Mouse (Mus musculus) stomach, embryonic 15.5 days (tissue): ENCODE measurements around the gene Gabra1. TPM values are rescaled to one million over a fixed set of nuclear protein-coding genes. Genes with fewer than 3 reads are reported as not detected.

Experiments used
- polyA plus RNA-seq: library from polyadenylated mRNA; unstranded; fragments of >200 nt; fragmentation: Nextera tagmentation; extraction: Ambion mirVana; gene quantifications from 2 replicates; pipeline ENCODE4 v1.2.1, GENCODE M21; 2015

Gene Gabra1
- polyA plus RNA-seq, 1 experiment from 2014 or later = 3.3 TPM

Other genes with a start within 250 kb of the Gabra1 start
- 0.83 and 1.1 TPM in 2 replicates for gene Gabrg2, start 182.1 kb downstream of the Gabra1 start, polyA plus RNA-seq
- not detected in 2 replicates for gene Gabra6, start 138.1 kb upstream of the Gabra1 start, polyA plus RNA-seq
- 2.3 and 2.5 TPM in 2 replicates for gene Gabrb2, start 236.8 kb upstream of the Gabra1 start, polyA plus RNA-seq